Mouse (Mus musculus) ovary, adult 2 months (tissue): ENCODE measurements around the gene Emc8. TPM values are rescaled to one million over a fixed set of nuclear protein-coding genes. Genes with fewer than 3 reads are reported as not detected.

Source experiments
- polyA plus RNA-seq: library from polyadenylated mRNA; depleted of rRNA; stranded (reverse); fragments of >200 nt; gene quantifications from 2 replicates; pipeline ENCODE4 v1.2.3, GENCODE M21; 2012; rRNA removed

The Emc8 gene
- 218 and 238 TPM in 2 replicates for polyA plus RNA-seq

GRCm38 (mm10) chr8:120668374-120668905, at the start of gene Emc8:
Gene Emc8, minus strand, starts transcription at chr8:120668573.

GRCm38 (mm10) chr8:120667561-120668373, 606 bp downstream of the Emc8 start, which contains the start of the genes Gm27021 and Cox4i1:
Gene Gm27021, minus strand, starts transcription at chr8:120668079.
Gene Cox4i1, plus strand, starts transcription at chr8:120668222.

DNA sequence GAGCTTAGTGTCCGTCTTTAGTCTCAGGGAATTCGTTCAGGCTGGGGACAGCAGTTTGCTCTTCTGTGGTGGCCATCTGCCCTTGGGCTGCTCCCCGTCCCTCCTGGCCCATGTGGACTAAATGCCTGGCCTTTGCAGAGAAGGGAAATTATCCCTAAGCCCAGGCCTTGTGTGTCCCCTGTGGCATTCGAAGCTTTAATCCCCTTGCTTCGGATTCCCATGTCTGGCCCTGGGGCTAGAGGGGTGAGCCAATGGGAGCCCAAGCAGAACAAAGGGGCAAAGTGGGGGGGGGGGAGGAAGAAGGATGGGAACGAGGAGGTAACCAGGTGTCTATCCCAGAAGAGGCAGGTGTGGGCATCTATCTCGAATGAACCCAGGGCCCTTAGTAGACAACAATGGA, 20.8 kb downstream of the Emc8 start, which contains the start of gene 1190005I06Rik:
1190005I06Rik (minus strand) TSS at position 101 of the 400 bp plus-strand sequence.

Other genes starting within 250 kb of the Emc8 start
- 34.9 and 54.4 TPM in 2 replicates for gene Gins2, start 79.3 kb downstream of the Emc8 start, polyA plus RNA-seq
- 10.3 and 15.7 TPM in 2 replicates for gene 1190005I06Rik, start 20.9 kb downstream of the Emc8 start, polyA plus RNA-seq
- 11.2 and 11.4 TPM in 2 replicates for gene Gm27021, start 494 bp downstream of the Emc8 start, polyA plus RNA-seq
- gene Cox4i1, start 351 bp downstream of the Emc8 start, polyA plus RNA-seq: 707 and 809 TPM in 2 replicates
- gene Irf8, start 67.8 kb upstream of the Emc8 start, polyA plus RNA-seq: 22.9 and 27.7 TPM in 2 replicates